Mouse (Mus musculus): ENCODE data around the gene Rngtt. TPM values are rescaled to one million over a fixed set of nuclear protein-coding genes. Genes with fewer than 3 reads are reported as not detected.

The Rngtt gene
- total and polyA plus RNA-seq, 3 experiments, result 2.9 to 10.9 (median 8.9) TPM

DNA sequence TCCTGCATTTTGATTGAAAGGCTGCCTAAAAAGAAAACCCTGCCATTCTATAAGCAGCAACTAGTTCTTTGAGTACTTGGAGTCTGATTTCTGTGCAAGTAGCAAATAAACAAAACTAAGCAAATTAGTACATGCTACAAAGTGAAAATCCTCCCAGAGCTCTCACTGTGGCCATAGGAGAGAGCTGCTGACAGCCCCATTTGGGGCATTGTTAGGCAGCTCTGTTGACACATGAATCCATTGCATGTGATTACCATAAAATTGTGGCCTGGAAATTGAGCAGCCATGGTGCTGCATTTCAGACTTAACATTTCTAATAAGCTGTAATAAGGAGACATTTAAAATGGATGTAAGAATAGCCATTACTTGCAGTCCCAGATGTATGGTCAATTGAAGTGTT, 171.6 kb downstream of the Rngtt start:
- H3K9ac ChIP-seq (ENCODE audit: low read depth, low read length), result no peak overlapping the region
- H3K4me3 ChIP-seq, result no peak overlapping the region
- H3K4me1 ChIP-seq (ENCODE audit: control insufficient read depth, insufficient read depth, low read length), result no peaks in the 10 kb centered on the region
- H3K79me2 ChIP-seq (replicated peaks; ENCODE audit: control insufficient read depth, insufficient read depth, low read length), result no peaks in the 10 kb centered on the region
- H3K27me3 ChIP-seq (ENCODE audit: control insufficient read depth, insufficient read depth, low read length), result no peaks in the 10 kb centered on the region
- H3K27ac ChIP-seq, result no peak overlapping the region
- intact Hi-C loops (cut with DNase I), result no loop called here
- no peaks in the 10 kb centered on the region for H3K36me3 ChIP-seq (ENCODE audit: control insufficient read depth, insufficient read depth, low read length)
- TF ChIP-seq EP300 (IDR thresholded peaks at IDR 0.05; ENCODE audit: insufficient read depth, low read depth, low read length) (no peak), POLR2A (IDR thresholded peaks at IDR 0.05; ENCODE audit: insufficient read depth, low read depth, low read length) (no peak)
- no peak for DNase-seq

- no peak overlapping the region for H3K4me3 ChIP-seq
- no peak for TF ChIP-seq EP300 (IDR thresholded peaks at IDR 0.05; ENCODE audit: insufficient read depth, low read depth, low read length)
- TF ChIP-seq CTCF (IDR thresholded peaks at IDR 0.05), result no peak
- TF ChIP-seq POLR2A (IDR thresholded peaks at IDR 0.05; ENCODE audit: insufficient read depth, low read depth, low read length), result no peak
- no peaks in the 10 kb centered on the region for H3K4me1 ChIP-seq (ENCODE audit: control insufficient read depth, insufficient read depth, low read length)
- no peaks in the 10 kb centered on the region for H3K36me3 ChIP-seq (ENCODE audit: control insufficient read depth, insufficient read depth, low read length)
- H3K79me2 ChIP-seq (replicated peaks; ENCODE audit: control insufficient read depth, insufficient read depth, low read length), result no peaks in the 10 kb centered on the region
- no peak for DNase-seq
- no peak overlapping the region for H3K27ac ChIP-seq
- intact Hi-C loops (cut with DNase I), result no loop called here
- WGBS, result 72% methylated on average over 1 of the region's 1 CpGs
- no peaks in the 10 kb centered on the region for H3K27me3 ChIP-seq (ENCODE audit: control insufficient read depth, insufficient read depth, low read length)
- no peak overlapping the region for H3K9ac ChIP-seq (ENCODE audit: low read depth, low read length)
Measured at GRCm38 (mm10) chr4:33486050-33486449, 175.9 kb downstream of the Rngtt start.

- TF ChIP-seq POLR2A (IDR thresholded peaks at IDR 0.05; ENCODE audit: insufficient read depth, low read depth, low read length) (no peak), EP300 (IDR thresholded peaks at IDR 0.05; ENCODE audit: insufficient read depth, low read depth, low read length) (no peak), CTCF (IDR thresholded peaks at IDR 0.05) (no peak)
- no peak for DNase-seq
- H3K4me1 ChIP-seq (ENCODE audit: control insufficient read depth, insufficient read depth, low read length), result no peaks in the 10 kb centered on the region
- no peaks in the 10 kb centered on the region for H3K27me3 ChIP-seq (ENCODE audit: control insufficient read depth, insufficient read depth, low read length)
- intact Hi-C loops (cut with DNase I), result no loop called here
- no peak overlapping the region for H3K4me3 ChIP-seq
- no peaks in the 10 kb centered on the region for H3K79me2 ChIP-seq (replicated peaks; ENCODE audit: control insufficient read depth, insufficient read depth, low read length)
- no peaks in the 10 kb centered on the region for H3K36me3 ChIP-seq (ENCODE audit: control insufficient read depth, insufficient read depth, low read length)
- WGBS, result 78% methylated on average over 1 of the region's 1 CpGs
- H3K27ac ChIP-seq, result no peak overlapping the region
- no peak overlapping the region for H3K9ac ChIP-seq (ENCODE audit: low read depth, low read length)
Measured at GRCm38 (mm10) chr4:33491108-33491507, 181.0 kb downstream of the Rngtt start.

- H3K79me2 ChIP-seq (replicated peaks; ENCODE audit: control insufficient read depth, insufficient read depth, low read length), result no peaks in the 10 kb centered on the region
- no peak for DNase-seq
- no peaks in the 10 kb centered on the region for H3K4me1 ChIP-seq (ENCODE audit: control insufficient read depth, insufficient read depth, low read length)
- H3K36me3 ChIP-seq (ENCODE audit: control insufficient read depth, insufficient read depth, low read length), result no peaks in the 10 kb centered on the region
- H3K4me3 ChIP-seq, result no peak overlapping the region
- WGBS, result 98% methylated on average over 2 of the region's 2 CpGs
- H3K27me3 ChIP-seq (ENCODE audit: control insufficient read depth, insufficient read depth, low read length), result no peaks in the 10 kb centered on the region
- H3K9ac ChIP-seq (ENCODE audit: low read depth, low read length), result no peak overlapping the region
- no peak for TF ChIP-seq EP300 (IDR thresholded peaks at IDR 0.05; ENCODE audit: insufficient read depth, low read depth, low read length)
- no peak for TF ChIP-seq CTCF (IDR thresholded peaks at IDR 0.05)
- intact Hi-C loops (cut with DNase I), result no loop called here
- H3K27ac ChIP-seq, result no peak overlapping the region
Measured at GRCm38 (mm10) chr4:33494377-33494776, 184.3 kb downstream of the Rngtt start.

GRCm38 (mm10) chr4:33496985-33497384, 186.9 kb downstream of the Rngtt start:
- TF ChIP-seq EP300 (IDR thresholded peaks at IDR 0.05; ENCODE audit: insufficient read depth, low read depth, low read length) (no peak), POLR2A (IDR thresholded peaks at IDR 0.05; ENCODE audit: insufficient read depth, low read depth, low read length) (no peak), CTCF (IDR thresholded peaks at IDR 0.05) (no peak)
- no peak overlapping the region for H3K27ac ChIP-seq
- 70% methylated on average over 2 of the region's 2 CpGs for WGBS
- H3K9ac ChIP-seq (ENCODE audit: low read depth, low read length), result no peak overlapping the region
- no peak for DNase-seq
- H3K79me2 ChIP-seq (replicated peaks; ENCODE audit: control insufficient read depth, insufficient read depth, low read length), result no peaks in the 10 kb centered on the region
- no peak overlapping the region for H3K4me3 ChIP-seq
- no peaks in the 10 kb centered on the region for H3K36me3 ChIP-seq (ENCODE audit: control insufficient read depth, insufficient read depth, low read length)
- intact Hi-C loops (cut with DNase I), result no loop called here
- H3K4me1 ChIP-seq (ENCODE audit: control insufficient read depth, insufficient read depth, low read length), result no peaks in the 10 kb centered on the region
- H3K27me3 ChIP-seq (ENCODE audit: control insufficient read depth, insufficient read depth, low read length), result no peaks in the 10 kb centered on the region

DNA sequence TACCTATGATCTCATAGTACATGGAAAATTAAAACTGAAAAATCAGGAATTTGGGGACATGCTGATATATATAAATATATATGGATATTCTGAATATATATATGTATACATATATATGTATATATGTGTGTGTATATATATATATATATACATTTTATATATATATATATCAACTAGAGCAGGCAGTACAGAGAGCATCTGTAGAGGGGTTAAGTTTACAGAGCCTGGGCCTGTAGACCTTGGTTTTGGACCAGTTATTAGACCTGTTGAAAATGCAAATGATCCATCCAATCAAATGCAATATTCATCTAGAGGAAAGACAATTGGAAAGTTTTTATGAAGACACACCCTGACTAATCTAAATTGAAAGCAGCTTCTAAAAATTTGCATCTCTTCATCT, 187.5 kb downstream of the Rngtt start:
- intact Hi-C loops (cut with DNase I), result no loop called here
- Histone ChIP-seq H3K36me3 (ENCODE audit: control insufficient read depth, insufficient read depth, low read length) (no peaks in the 10 kb centered on the region), H3K9ac (ENCODE audit: low read depth, low read length) (no peak overlapping the region), H3K4me1 (ENCODE audit: control insufficient read depth, insufficient read depth, low read length) (no peaks in the 10 kb centered on the region), H3K4me3 (no peak overlapping the region), H3K79me2 (replicated peaks; ENCODE audit: control insufficient read depth, insufficient read depth, low read length) (no peaks in the 10 kb centered on the region), H3K27ac (no peak overlapping the region), H3K27me3 (ENCODE audit: control insufficient read depth, insufficient read depth, low read length) (no peaks in the 10 kb centered on the region)
- TF ChIP-seq POLR2A (IDR thresholded peaks at IDR 0.05; ENCODE audit: insufficient read depth, low read depth, low read length) (no peak), CTCF (IDR thresholded peaks at IDR 0.05) (no peak), EP300 (IDR thresholded peaks at IDR 0.05; ENCODE audit: insufficient read depth, low read depth, low read length) (no peak)
- DNase-seq, result no peak
